Mouse (Mus musculus) hindbrain, embryonic 11.5 days (tissue): ENCODE measurements around the gene Kdm6a. TPM values are rescaled to one million over a fixed set of nuclear protein-coding genes. Genes with fewer than 3 reads are reported as not detected.

ENCODE experiments used
- ATAC-seq: fragments of 200-750 bp; cut with Nextera tagmentation; 2 replicates; pipeline ENCODE4 v1.8.0; 2017; ENCODE audit warnings: mild to moderate bottlenecking, moderate TSS enrichment, moderate library complexity; ENCODE audit not compliant: low FRiP score
- DNase-seq: peaks from one replicate; pipeline ENCODE4 v3.0.0-alpha.2; 2015; ENCODE audit warnings: low spot score
- H3K27ac ChIP-seq: fragments of 300-500 bp; sonication (generic); 2 replicates; pipeline ENCODE4 v1.5.1; 2014; ENCODE audit warnings: mild to moderate bottlenecking, low read depth, low read length
- H3K27me3 ChIP-seq: fragments of 300-500 bp; sonication (generic); 2 replicates; pipeline ENCODE4 v1.6.1; 2014; ENCODE audit warnings: mild to moderate bottlenecking, low read length, moderate library complexity, mixed read lengths; ENCODE audit not compliant: control insufficient read depth, insufficient read depth
- H3K36me3 ChIP-seq: fragments of 300-500 bp; sonication (generic); 2 replicates; pipeline ENCODE4 v1.6.1; 2014; ENCODE audit warnings: mild to moderate bottlenecking, low read length, moderate library complexity, mixed read lengths; ENCODE audit not compliant: control insufficient read depth, insufficient read depth
- H3K4me1 ChIP-seq: fragments of 300-500 bp; sonication (generic); replicated peaks from 2 replicates; pipeline ENCODE4 v1.6.1; 2014; ENCODE audit warnings: low read length, mixed read lengths; ENCODE audit not compliant: control insufficient read depth, insufficient read depth
- H3K4me2 ChIP-seq: fragments of 300-500 bp; sonication (generic); replicated peaks from 2 replicates; pipeline ENCODE4 v1.6.1; 2014; ENCODE audit warnings: mild to moderate bottlenecking, low read depth, low read length
- H3K4me3 ChIP-seq: fragments of 300-500 bp; sonication (generic); 2 replicates; pipeline ENCODE4 v1.5.1; 2014; ENCODE audit warnings: low read depth, low read length
- H3K9ac ChIP-seq: fragments of 300-500 bp; sonication (generic); 2 replicates; pipeline ENCODE4 v1.6.1; 2014; ENCODE audit warnings: low read depth, low read length
- H3K9me3 ChIP-seq: fragments of 300-500 bp; sonication (generic); 2 replicates; pipeline ENCODE4 v1.6.1; 2016; ENCODE audit warnings: low read length; ENCODE audit not compliant: control insufficient read depth
- WGBS: fragments of 180-500 bp; shearing (Covaris S2); extraction: QIAGEN DNeasy Blood & Tissue Kit; methylation state at CpG from one replicate; pipeline ENCODE4 v1.1.7; 2014; 5-methylcytosine and 5-hydroxymethylcytosine counted together
- polyA plus RNA-seq: library from polyadenylated mRNA; unstranded; fragments of >200 nt; fragmentation: Nextera tagmentation; extraction: Ambion mirVana; gene quantifications from 2 replicates; pipeline ENCODE4 v1.2.1, GENCODE M21; 2014

Kdm6a gene
- polyA plus RNA-seq, 1 experiment from 2014 or later: 35.3 TPM

DNA sequence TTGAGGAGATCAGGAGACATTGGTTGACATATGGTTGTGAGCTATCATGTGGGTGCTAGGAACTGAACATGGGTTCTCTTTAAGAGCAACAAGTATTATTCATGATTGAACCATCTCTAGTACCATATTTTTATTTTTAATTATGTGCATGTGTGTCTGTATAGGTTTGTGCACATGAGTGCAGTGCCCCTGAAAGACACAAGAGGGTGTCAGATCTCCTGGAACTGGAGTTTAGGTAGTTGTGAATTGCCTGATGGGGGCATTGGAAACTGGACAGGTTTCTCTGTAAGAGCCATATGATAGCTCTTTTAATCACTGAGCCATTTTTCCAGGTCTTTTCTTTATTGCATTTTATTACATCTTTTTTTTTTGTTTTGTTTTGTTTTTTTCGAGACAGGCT, 6.6 kb downstream of the Kdm6a start:
- WGBS: 100% methylated on average over 1 of the region's 1 CpGs

DNA sequence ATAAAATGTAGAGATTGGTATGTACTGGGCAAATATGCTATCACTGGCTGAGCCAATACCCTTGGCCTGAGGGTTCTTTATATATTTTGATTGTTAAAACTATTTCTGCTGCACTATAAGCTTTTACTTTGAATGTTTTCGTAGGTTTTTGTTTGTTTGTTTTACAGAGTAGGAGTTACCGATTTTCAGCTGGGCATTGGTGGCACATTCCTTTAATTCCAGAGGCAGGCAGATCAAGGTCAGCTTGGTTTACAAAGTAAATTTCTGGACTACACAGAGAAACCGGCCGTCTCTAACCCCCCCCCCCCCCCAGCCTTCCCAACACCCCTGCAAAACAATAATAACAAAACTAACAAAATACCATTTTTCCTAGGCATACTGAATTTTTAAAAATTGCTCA, 12.5 kb downstream of the Kdm6a start:
- no peaks in the 10 kb centered on the region for H3K36me3 ChIP-seq
- H3K4me2 ChIP-seq: no peak overlapping the region
- no peaks in the 10 kb centered on the region for H3K4me1 ChIP-seq
- no peak overlapping the region for H3K27ac ChIP-seq
- ATAC-seq (no peak), DNase-seq (no peak)
- WGBS: 52% methylated on average over 4 of the region's 4 CpGs
- no peaks in the 10 kb centered on the region for H3K9me3 ChIP-seq
- H3K9ac ChIP-seq: no peak overlapping the region
- no peaks in the 10 kb centered on the region for H3K27me3 ChIP-seq
- H3K4me3 ChIP-seq: no peak overlapping the region

More for the DNA sequence above, 6.6 kb downstream of the Kdm6a start:
- Histone ChIP-seq H3K36me3 (no peaks in the 10 kb centered on the region), H3K4me3 (no peak overlapping the region), H3K4me1 (no peaks in the 10 kb centered on the region), H3K27me3 (no peaks in the 10 kb centered on the region), H3K4me2 (no peak overlapping the region), H3K9me3 (no peaks in the 10 kb centered on the region), H3K9ac (no peak overlapping the region), H3K27ac (no peak overlapping the region)
- DNase-seq (no peak), ATAC-seq (no peak)

DNA sequence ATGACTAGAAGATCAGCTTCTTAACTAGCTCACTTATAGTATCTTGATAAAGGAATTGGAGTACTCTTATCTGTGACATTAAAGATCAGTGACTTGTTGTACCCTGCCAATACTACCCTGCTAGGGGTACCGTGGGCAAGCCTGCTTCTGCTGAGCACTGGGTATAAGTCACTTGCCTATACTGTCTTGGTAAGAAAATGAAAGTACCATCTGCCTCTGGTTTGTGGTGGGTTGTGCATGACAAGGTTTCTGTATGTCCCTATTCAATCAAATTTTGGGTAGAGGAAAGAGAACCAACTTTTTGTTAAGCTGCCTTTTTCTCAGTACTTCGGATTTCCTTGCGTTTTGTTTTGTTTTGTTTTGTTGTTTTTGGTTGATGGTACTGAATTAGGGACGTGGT, 15.4 kb downstream of the Kdm6a start:
- ATAC-seq: no peak
- 84% methylated on average over 4 of the region's 4 CpGs for WGBS
- Histone ChIP-seq H3K4me1 (no peaks in the 10 kb centered on the region), H3K9ac (no peak overlapping the region), H3K4me3 (no peak overlapping the region), H3K9me3 (no peaks in the 10 kb centered on the region), H3K36me3 (no peaks in the 10 kb centered on the region), H3K4me2 (no peak overlapping the region), H3K27ac (no peak overlapping the region), H3K27me3 (no peaks in the 10 kb centered on the region)
- no peak for DNase-seq

DNA sequence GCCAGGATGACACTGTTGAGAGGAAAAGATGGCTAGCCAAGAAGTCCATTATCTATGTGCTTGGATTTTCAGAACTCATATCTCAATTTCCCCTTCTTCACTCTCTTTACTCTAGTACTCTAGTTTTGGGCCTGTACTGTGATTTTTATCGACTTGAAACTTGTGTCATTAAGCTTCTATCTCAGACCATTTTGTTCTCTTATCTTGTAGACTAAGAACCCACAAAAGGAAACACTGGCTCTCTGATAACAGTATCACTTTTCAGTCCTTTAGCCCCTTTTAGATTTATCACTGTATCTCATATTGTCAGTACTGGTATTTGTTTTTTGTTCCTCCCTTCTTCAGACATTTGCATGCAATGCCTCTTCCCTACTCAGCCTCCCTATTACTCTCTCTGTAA, 17.1 kb downstream of the Kdm6a start:
- H3K27ac ChIP-seq: no peak overlapping the region
- H3K9me3 ChIP-seq: no peaks in the 10 kb centered on the region
- 79% methylated on average over 1 of the region's 1 CpGs for WGBS
- no peak for ATAC-seq
- no peaks in the 10 kb centered on the region for H3K27me3 ChIP-seq
- no peaks in the 10 kb centered on the region for H3K36me3 ChIP-seq
- no peak for DNase-seq
- no peaks in the 10 kb centered on the region for H3K4me1 ChIP-seq
- no peak overlapping the region for H3K4me3 ChIP-seq
- no peak overlapping the region for H3K4me2 ChIP-seq
- H3K9ac ChIP-seq: no peak overlapping the region

DNA sequence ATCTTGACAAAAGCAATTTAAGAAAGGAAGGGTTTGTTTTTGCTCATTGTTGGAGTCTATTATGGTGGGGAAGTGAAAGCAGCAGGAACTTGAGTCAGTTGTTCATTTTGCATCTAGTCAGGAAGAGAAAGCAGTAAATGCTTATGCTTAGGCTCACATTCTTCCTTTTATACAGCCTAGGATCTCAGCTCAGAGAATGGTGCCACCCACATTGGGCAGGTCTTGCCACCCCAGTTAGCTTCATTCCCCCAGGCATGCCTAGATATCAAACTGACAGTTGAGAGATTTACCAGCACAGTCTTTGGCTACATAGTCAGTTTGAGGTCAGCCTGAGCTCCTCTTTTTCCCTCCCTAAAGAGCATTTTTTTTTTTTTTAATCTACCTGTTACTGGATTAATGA, 24.8 kb downstream of the Kdm6a start:
- Histone ChIP-seq H3K9me3 (no peaks in the 10 kb centered on the region), H3K27me3 (no peaks in the 10 kb centered on the region), H3K4me2 (no peak overlapping the region), H3K4me3 (no peak overlapping the region), H3K36me3 (no peaks in the 10 kb centered on the region), H3K27ac (no peak overlapping the region), H3K4me1 (no peaks in the 10 kb centered on the region), H3K9ac (no peak overlapping the region)
- ATAC-seq (no peak), DNase-seq (no peak)

DNA sequence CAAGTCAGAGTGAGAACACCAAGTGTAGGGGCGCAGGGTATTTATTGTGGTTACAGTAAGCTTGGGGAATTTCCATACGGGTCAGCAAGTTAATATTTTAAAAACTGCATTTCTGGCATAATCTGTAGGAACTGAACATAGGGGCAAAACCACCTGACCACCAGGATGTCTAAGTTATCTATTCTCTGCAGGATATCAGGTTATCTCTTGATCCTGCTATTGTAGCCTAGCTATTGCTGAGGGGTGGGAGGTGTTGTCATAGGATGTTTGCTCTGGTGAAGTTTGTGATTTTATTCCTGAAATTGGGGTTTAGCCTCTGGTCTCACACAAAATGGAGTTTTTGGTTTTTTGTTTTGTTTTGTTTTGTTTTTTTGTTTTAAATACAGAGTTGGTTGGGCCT, 25.9 kb downstream of the Kdm6a start:
- H3K4me3 ChIP-seq: no peak overlapping the region
- no peak overlapping the region for H3K27ac ChIP-seq
- DNase-seq: no peak
- 88% methylated on average over 2 of the region's 2 CpGs for WGBS
- H3K27me3 ChIP-seq: no peaks in the 10 kb centered on the region
- H3K4me1 ChIP-seq: no peaks in the 10 kb centered on the region
- no peaks in the 10 kb centered on the region for H3K36me3 ChIP-seq
- H3K4me2 ChIP-seq: no peak overlapping the region
- H3K9me3 ChIP-seq: no peaks in the 10 kb centered on the region
- ATAC-seq: no peak
- no peak overlapping the region for H3K9ac ChIP-seq

DNA sequence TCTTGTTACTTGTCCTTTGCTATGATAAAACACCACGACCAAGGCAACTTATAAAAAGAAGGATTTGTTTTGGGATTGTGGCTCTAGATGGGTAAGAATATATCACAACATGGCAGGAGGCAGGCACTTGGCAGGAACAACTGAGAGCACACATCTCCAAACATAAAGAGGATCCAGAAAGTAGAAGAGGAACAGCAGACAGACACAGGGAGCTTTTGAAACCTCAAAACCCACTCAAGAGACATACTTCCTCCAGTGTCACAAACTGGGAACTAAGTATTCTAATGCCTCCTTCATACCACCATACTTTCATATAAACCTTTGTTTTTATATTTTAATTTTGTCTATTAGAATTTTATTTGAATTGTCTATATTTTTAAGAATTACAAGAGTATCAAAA, 77.2 kb downstream of the Kdm6a start:
- DNase-seq: no peak
- Histone ChIP-seq H3K4me3 (no peak overlapping the region), H3K27ac (no peak overlapping the region), H3K4me2 (no peak overlapping the region), H3K36me3 (no peaks in the 10 kb centered on the region), H3K27me3 (no peaks in the 10 kb centered on the region), H3K9ac (no peak overlapping the region), H3K4me1 (no peaks in the 10 kb centered on the region), H3K9me3 (no peaks in the 10 kb centered on the region)
- 91% methylated on average over 1 of the region's 1 CpGs for WGBS
- ATAC-seq: no peak

DNA sequence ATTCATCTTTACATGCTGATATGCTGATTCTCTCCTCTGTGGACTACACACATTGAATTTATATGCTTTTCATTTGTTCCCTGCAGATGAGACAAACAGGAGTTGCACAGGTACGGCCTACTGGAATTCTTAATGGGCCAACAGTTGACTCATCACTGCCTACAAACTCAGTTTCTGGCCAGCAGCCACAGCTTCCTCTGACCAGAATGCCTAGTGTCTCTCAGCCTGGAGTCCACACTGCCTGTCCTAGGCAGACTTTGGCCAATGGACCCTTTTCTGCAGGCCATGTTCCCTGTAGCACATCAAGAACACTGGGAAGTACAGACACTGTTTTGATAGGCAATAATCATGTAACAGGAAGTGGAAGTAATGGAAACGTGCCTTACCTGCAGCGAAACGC, 88.2 kb downstream of the Kdm6a start:
- Histone ChIP-seq H3K4me1 (no peaks in the 10 kb centered on the region), H3K27ac (no peak overlapping the region), H3K9me3 (no peaks in the 10 kb centered on the region), H3K36me3 (0 out of 2 replicates have a peak, but pooled peaks cover 2% of the 10 kb centered on the region), H3K27me3 (no peaks in the 10 kb centered on the region), H3K9ac (no peak overlapping the region), H3K4me3 (no peak overlapping the region), H3K4me2 (no peak overlapping the region)
- 93% methylated on average over 4 of the region's 4 CpGs for WGBS
- no peak for DNase-seq
- ATAC-seq: no peak

DNA sequence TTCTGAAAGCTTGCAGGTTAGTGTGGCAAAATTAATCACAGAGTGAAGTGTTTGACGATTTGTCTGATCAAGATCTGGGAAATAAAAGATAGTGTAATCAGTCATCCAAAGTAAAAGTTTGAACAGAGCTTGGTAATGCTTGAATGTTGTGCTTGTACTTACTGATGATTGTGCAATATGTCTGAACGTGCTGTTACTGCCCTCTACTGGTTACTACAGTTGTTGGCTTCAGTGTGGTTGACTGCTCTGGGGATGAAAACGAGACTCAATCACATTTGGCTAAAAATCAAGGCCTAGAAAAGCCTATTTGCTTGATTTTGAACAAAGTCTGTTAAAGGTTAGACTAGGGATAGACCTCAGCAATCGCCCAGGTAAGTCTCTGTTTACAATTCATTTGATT, 92.4 kb downstream of the Kdm6a start:
- H3K4me3 ChIP-seq: no peak overlapping the region
- H3K27me3 ChIP-seq: no peaks in the 10 kb centered on the region
- DNase-seq: peak; percentile 53
- H3K9me3 ChIP-seq: no peaks in the 10 kb centered on the region
- no peak overlapping the region for H3K4me2 ChIP-seq
- H3K27ac ChIP-seq: no peak overlapping the region
- WGBS: 66% methylated on average over 4 of the region's 4 CpGs
- 0 out of 2 replicates have a peak, but pooled peaks cover 2% of the 10 kb centered on the region for H3K36me3 ChIP-seq
- H3K4me1 ChIP-seq: no peaks in the 10 kb centered on the region
- H3K9ac ChIP-seq: no peak overlapping the region
- peak; percentile 75; the same call in 1 of the 2 replicates for ATAC-seq
